Mouse (Mus musculus) kidney, adult 2 months (tissue): Measurements from ENCODE around the gene Fam222a.

Experiments used
- CTCF ChIP-seq: fragments of 200-500 bp; conservative IDR thresholded peaks from 2 replicates; pipeline ENCODE4 v1.5.1; 2011; ENCODE audit warnings: low read depth, mild to moderate bottlenecking, control low read depth, low read length, moderate library complexity, mixed read lengths; ENCODE audit not compliant: insufficient read depth, insufficient read length
- POLR2A ChIP-seq: fragments of 200-500 bp; IDR thresholded peaks from one replicate; pipeline ENCODE4 v1.6.1; 2011; ENCODE audit warnings: low read depth, low read length, control low read depth

GRCm38 (mm10) chr5:114570791-114571450, 3.1 kb downstream of the Fam222a start:
- TF ChIP-seq POLR2A = no peak
- no peak for TF ChIP-seq CTCF
